Mouse (Mus musculus) forelimb bud, embryonic 11.5 days (tissue): ENCODE data around the gene Ptpre.
"Not testable (repeated sequence)": the region's sequence is repeated elsewhere in the genome, so short reads cannot be mapped to it uniquely, and the experiment has no call there.

ENCODE experiments used
- DNase-seq: peaks from one replicate; pipeline ENCODE4 v3.0.0-alpha.2; 2012; ENCODE audit warnings: low read depth, low spot score

The Ptpre gene

DNA sequence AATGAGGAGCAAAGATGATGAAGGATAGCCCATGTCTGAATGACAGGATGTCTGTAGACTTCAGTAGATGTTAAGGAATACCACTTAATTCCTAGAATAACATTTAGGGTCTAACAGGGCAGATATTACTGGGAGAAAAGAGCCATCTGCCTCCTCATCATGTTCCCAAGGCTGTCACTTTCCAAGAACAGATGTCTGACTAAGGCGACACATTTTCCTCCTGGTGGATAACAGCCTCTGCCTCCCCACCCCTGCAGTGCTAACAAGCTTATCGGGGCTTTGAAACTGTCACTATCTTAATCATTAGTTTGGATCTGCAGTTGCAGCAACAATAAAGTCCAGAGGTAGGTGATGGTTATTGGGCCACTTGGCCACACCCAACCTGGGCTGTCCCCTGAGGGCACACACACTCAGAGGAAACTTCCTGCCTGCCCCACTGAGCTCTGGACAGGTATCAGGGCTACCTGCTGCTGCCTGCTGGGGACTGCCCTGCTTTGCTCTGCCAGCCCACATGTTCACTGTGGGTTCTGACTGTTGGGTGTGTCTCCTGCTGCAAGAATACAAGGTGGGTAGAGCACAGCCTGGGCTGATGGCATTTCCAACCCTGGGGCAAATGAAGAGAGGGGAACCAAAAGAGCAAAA is 2.6 kb upstream of the Ptpre start:
- no peak for DNase-seq

DNA sequence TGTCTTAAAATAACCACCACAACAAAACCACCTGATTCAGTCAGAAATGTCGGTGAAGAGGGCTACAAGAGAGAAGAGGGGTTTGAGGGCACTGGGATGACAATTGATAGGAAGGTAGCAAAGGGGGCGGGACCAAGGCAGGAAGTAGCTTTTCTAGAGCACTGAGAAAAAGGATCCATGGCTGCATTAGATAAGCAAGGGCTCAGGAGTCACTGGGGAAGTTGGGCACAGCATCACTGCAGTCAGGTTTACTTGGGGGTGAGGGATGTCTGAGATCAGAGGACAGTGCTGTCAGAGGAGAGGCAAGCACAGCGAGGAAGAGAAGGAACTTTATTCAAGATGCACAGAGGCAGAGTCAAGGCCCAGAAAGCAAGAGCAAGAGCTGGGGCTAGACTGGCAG is 1.4 kb upstream of the Ptpre start:
- no peak for DNase-seq

DNA sequence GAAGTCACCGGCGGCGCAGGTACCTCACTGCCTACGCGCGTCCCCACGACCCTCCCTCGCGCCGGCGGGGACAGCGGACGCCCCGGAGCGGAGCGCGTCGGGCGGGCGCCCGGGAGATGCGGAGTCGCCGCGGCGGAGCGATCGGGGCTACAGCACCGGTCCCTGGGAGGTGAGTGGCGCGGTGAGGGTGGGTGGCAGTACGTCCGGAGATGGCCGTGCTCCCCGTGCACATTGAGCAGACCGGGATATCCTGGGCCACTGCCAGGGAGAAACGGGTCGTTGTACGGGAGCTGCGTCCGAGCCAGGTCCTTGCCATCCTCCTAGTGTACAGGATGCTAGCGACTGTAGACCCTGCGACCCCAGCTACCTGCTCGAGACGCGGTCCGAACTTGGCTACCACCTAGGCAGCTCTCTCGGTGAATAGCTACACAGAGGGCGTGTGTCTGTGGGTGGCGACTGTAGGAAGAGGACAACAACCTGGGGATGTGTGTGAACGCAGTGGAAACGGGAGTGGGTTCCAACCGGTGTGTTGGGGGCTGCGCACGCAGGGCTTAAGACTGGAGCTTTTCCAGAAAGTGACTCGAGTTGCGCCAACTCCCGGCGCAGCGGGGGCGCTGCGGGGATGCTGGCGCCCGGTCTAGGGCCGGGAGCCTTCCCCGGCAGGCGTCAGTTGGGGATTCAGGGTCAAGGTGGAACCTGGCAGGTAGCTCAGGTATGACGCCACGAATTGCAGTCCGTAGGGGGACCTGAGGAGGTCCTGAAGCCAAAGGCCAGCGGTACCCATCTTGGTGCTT is 864 bp downstream of the Ptpre start:
- DNase-seq: no peak

DNA sequence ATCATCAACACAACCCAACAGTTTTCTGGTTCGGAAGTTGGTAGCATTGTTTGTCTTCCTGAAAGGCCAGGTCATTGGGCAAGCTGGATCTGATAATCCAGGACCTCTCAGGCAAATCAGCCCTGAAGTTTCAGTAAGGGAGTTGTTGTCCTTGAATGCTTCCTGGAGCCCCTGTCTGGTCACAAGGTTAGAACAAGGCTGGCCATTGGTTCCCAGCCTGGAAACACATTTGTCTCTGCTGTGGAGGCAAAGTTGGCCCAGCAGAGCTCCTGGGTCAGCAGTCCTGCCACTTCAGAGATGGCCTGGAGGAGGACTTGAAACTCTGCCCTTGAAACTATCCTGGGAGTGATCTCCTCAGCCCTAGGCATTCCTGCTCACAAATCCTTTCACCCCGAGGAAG is 2.1 kb downstream of the Ptpre start:
- DNase-seq: no peak

DNA sequence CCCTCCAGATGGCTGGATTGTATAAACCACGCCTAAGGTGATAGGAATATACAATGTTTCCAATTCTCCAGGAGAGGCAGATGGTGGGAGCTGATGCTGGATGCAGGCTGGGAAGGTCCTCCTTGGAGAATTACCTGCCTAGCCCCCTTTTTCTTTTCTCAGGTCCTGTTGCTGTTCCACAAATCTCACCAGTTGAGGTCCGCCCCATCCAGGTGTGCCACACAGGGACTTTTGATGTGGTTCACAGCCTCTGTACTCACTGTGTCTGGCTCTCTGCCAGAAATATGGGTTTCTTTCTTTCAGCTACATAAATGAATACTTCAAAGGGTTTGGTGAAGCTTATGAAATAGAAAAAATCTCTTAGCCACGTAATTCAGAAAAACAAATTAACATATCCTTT is 5.0 kb downstream of the Ptpre start:
- no peak for DNase-seq

DNA sequence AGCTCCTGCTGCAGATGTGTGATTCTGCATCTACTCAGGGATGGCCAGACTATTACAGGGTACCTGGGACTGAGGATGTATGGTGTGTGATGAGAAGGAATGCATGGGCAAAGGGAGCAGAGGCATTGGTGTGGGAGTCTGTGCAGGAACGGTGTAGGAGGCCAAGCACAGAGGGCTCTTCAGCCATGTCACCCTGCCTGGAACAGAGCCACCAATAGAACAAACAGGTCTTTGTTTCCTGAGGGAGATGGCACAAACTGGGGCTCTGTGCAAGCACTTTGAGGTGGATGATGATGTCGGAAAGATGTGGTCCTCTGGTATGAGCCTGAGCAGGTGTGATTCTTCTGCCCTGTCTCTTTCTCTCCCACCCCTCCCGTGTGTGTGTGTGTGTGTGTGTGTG is 5.8 kb downstream of the Ptpre start:
- DNase-seq: no peak

DNA sequence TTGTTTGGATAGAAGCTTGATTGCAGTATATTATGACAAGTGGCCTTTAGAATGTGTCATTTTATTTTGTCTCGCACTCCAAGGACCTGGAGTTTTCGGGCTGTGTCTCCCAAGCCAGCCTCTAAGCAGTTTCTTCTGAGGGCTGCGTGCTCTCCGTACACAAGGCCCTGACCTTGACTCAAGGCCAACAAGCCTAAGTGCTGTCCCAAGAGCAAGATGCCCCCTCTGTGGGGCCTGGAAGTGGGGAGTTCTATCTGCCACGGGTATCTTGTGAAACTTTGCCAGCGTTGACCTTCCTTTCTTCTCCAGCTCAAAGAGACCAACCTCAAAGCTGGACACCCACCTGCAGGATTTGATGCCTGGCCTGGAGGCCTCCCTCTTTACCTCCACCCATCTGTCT is 7.0 kb downstream of the Ptpre start:
- DNase-seq: no peak

DNA sequence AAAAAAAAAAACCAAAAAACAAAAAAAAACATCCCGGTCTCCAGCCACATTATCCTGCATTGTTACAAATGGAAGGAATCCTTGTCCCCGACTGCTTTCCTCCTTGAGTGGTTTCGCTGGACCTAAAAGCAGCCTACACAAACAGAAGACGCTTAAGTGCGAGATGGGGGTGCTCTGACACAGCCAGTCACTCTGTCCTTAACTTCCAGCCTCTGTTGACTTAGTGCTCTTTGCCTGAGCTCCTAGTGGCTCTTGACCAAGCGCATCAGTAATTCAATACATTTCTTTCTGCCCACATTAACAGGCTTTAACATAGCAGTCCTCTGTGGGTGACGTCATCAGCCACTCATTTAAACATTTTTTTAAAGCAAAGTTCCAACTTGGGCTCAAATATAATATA is 8.7 kb downstream of the Ptpre start:
- DNase-seq: no peak

DNA sequence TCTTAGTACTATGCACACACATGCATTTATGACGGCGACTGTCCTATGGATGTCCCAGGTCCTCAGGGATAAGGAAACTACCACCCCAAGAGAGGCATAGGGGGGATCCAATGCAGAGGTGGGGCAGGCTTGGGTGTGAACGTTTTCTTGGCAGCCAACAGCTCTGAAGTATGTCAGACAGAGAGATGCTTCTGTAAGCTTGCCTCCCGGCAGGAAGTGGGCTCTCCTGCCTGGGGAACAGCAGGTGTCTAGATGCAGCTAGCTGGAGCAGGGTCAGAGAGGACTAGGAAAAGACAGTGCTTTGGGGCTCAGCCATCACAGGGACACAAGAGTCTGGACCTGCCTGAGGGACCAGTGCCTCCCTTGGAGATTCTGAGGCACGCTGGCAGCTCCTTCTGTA is 9.2 kb downstream of the Ptpre start:
- DNase-seq: no peak

DNA sequence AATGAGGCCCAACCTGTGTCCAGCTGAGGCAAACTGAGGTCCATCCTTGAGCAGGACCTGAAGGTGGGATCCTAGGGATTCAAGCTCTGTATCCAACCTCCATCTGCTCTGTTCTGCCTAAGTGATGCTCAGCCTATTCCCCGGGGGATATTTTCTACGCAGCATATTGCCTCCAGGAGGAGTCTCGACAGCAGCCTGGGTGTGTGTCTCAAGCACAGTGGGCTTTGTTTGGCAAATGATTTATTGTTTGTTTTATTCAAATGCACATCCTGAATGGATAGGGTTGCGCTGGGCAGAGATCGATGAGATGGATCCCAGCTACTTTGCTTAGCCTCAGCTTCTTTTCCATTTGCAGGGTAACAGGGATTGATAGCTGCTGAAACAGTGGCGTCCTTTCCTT is 11.2 kb downstream of the Ptpre start:
- no peak for DNase-seq

DNA sequence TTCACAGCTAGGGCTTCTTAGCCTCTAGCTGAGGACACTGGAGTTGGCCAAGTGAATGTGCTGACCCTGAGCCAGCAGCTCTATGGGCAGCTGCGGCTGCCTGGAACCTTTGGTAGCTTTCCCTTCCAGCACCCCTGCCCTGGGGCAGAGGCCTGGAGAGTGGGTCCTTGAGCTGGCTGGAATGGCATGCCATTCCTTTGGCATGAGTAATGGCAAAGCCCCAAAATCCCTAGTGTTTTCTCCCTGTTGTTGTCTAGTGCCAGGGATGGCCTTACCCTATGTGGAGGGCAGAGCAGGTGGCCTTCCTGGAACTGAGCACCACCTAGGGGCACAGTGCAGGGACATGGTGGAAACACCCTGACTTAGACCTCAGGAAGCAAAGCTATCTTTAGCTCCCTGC is 14.3 kb downstream of the Ptpre start:
- DNase-seq: no peak

DNA sequence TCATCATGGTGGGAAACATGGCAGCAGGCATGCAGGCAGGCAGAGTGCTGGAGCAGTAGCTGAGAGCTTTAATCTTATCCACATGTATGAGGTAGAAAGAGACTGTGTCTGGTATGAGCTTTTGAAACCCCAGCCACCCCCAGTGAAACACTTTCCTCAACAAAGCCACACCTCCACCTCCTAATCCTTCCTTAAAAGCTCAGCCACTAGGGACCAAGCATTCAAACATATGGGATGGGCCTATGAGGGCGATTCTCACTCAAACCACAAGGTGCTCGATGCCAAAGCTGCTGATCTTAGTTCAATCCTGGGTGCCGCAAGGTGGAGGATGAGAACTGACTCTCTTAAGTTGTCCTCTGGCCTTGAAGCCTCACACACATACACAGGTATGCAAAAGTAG is 16.3 kb downstream of the Ptpre start:
- DNase-seq: no peak

DNA sequence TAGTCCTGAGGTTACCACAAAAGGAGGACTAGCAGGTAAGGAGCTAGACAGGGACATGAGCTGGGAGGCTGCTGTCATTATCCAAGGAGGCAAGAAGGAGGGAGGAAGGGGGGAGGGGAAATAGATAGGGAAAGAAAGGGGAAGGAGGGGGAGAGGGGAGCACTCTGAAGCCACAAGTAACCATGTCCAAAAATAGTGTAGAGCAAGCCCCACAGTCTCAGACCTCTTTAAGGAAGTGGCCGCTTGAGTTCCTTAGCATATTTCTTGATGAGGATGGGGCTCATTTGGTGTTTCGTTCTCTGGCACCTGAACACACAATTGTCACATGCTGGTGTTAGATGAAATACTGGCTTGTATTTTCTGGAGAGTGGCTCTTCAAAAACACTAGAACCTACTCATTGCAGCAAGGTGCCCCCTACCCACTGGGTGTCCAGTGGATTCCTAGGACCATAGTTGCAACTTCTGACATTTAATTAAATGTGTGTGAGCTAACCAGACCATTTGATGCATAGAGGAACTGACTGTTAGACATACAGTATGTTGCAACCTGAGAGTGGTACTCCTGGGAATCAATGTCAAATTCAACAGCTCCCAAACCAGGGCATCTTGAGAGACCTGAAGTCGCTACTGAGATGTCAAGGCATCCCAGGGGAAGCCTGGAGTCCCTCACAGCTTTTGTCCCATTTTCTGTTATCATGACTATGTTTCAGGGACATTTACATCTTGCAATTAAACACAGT is 19.6 kb downstream of the Ptpre start:
- DNase-seq: no peak

DNA sequence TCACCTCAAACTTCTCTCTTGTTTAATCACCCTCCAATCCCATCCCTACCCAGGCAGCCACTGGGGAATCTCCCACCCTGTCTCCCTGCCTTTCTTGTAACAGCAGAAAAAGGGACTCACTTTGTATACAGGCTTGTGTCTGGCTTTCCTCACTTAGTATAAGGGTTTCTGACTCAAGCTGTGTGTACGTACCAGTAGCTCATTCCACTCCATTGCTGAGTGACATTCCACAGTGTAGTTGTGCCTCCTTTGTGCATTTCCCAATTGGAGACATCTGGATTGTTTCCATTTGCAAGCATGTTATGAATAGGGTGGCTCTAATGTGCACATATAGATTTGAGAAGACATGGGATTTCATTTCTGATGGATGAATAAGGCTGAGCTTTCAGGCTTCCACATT is 23.0 kb downstream of the Ptpre start:
- DNase-seq: no peak

DNA sequence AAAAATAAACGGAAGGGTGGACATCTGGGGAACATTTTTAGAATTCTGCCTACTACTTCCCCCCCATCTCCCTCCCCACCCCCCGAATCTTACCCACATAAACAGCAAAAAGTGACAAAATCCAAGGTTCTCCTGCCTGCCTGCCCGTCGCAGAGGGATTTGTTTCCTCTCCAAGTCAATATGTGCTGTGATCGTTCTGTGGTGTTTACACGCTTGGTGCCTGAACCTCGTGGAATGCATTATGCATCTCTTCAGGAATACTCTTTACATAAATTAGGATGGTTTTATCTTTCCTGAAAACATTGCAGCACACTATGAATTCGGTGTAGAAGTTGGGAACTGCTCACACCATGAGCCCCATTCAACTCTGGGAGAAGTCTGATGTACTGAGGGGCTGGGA is 26.7 kb downstream of the Ptpre start:
- no peak for DNase-seq

DNA sequence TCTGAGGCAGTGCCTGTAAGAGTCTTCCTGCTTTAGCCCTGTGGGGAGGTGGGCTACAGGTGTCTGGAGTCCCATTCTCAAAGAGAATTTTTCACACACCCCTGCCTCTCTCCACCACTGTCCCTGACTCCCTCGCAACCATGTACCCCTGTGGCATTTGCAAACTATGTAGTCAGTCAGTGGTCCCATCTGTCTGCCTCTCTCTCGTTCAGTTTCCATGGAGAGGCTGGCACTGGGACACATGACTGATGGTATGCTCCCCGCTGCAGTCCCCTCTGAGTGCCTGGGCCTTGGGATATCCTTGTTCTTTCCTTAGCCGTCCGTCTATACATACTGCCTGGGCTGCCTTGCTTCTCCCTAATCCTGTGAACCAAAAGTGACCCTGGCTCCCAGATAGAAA is 28.7 kb downstream of the Ptpre start:
- no peak for DNase-seq

DNA sequence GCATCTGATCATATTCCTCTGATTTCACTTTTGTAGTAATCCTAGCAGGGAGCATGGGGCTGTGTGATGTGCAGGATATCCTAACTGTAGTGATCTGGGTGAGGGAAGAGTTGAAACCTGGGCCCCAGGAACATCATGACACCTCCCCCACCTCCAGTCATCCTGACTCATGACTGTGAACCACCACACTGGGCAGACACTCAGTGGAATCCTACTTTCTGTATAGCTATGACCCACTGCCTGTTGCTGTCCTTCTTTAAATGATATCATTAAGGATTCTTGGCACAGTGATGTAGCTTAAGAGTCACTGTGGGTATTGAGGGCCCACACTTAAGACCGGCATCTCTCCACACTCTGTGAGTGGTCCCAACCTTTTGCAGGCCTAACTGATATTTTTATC is 30.3 kb downstream of the Ptpre start:
- DNase-seq: no peak

DNA sequence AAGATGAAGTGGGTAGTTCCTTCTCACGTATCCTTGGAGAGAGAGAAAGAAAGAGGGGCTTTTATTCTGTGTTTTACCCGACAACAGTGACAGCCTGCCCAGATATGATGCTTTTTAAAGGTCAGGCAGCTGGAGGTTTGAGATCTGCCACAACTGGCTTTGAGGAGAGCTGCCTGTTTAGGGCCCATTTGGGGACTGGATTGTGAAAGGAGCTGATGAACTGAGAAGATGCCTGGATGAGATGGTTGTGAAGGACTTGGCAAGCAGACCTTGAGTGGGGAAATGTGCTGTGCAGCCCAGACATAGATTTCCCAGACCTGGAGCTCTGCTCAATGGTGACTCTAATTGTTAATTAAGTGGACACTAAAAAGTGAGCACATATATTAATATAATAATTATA is 31.3 kb downstream of the Ptpre start:
- no peak for DNase-seq

DNA sequence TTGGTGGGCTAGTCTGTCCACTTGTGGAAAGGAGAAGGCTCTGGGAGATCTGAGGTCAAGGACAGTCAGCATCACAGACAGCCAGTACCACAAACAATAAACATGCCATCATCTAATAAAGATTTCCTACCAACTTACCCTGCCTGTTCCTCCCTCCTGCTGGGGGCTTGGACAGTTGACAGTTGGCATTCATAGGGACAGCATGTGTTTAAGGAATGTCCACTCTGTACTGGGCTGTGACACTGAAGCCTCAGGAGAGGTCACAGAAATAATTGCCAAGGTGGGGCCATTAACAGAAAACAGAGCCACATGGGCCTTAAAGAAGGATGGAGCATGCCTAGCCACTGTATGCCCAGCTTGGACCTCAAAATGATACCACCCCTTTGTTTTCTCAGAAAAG is 34.1 kb downstream of the Ptpre start:
- DNase-seq: no peak

DNA sequence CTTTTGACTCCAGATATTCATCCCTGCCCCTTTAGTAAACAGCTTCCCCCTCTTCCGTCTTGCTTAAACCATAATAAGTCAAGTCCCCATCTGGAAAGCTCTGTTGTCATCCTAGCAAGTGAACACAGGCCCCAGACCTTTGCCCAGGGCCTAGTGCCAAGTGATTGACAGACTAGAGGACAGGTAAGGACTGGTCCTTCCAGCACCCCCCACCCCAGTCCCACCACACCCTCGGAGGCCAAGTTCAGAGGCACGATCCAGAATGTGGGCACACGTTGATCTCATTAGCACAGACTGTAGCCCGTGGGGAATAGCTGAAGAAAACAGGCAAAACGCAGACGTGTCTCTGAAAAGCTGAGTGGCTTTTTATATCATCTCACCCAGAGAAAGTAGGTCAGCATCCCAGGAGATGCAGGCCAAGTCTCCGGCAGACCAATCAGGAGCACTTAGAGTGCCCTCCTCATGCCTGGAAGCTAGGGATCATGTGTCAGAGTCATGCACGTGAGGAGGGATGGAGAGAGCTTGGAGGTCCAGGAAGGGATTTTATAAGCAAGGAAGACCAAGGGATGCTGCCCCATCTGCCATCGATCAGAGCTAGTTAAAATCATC is 34.8 kb downstream of the Ptpre start:
- peak; percentile 30 for DNase-seq

DNA sequence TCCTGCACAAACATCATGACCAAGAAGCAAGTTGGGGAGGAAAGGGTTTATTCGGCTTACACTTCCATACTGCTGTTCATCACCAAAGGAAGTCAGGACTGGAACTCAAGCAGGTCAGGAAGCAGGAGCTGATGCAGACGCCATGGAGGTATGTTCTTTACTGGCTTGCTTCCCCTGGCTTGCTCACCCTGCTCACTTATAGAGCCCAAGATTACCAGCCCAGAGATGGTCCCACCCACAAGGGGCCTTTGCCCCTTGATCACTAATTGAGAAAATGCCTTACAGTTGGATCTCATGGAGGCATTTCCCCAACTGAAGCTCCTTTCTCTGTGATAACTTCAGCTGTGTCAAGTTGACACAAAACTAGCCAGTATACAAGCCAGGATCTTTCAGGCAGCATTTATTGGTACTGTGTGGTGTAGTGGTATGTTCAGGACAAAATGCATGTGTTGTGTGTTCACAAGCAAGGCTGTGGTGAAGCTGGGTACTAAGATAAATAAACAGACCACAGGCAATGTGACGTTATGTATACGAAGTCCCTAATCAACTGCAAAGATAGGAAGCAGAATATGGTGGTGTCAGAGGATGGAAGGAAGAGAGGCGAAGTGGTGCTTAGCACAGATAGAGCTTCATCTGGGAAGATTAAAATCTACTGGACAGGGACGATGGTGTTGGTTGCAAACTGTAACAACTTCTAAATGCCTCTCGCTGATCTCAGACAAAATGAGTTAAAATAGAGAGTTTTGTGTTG is 38.2 kb downstream of the Ptpre start:
- not testable (repeated sequence) for DNase-seq

DNA sequence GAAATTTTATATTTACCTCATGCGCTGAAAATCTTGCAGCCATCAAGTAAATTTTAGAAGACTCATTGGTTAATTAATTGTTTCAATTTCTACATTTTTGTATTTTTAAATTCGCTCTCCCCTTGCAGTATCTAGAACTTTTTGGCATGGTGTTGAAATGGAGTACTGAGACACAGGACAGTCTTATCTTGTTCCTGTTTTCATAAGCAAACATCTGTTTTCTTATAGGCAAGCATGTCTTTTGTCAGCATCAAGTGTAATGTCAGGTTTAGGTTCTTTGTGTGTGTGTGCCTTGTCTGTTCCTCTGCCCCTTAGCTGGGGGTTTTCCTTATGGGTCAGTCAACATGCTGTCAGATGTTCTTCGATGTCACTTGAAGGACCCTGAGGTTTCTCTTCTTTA is 39.0 kb downstream of the Ptpre start:
- DNase-seq: no peak
